Mouse (Mus musculus) adrenal gland (tissue): ENCODE data around the gene Ptgds.

ENCODE experiments used
- intact Hi-C: fragments of 180-260 bp; cut with DNase I; formaldehyde crosslinking; loops from one replicate; pipeline ENCODE4 v1.15.1; 2025

The Ptgds gene

DNA sequence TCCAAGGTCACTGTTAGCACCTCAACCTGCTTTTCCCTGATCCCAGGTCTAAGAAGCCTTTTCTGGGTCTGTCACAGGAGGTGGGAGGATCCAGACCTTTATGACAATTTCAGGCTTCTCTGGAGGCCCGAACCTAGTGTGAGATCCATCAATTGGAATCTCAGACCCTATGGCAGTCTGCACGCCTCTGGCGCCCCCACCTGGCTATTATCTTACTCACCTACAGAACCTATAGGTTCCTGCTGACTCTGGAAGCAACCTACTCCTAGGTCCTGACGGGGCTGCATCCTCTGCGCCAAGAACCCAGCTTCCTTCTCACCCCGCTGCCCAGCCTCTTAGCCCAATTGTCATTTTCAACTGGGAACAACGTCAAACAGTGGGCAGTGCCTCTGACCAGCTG lies 13.1 kb upstream of the Ptgds start:
- intact Hi-C loops: loop anchor here (2.0 kb wide), 1 partner anchor 60 kb away; the partner anchor contains the start of gene Fut7

DNA sequence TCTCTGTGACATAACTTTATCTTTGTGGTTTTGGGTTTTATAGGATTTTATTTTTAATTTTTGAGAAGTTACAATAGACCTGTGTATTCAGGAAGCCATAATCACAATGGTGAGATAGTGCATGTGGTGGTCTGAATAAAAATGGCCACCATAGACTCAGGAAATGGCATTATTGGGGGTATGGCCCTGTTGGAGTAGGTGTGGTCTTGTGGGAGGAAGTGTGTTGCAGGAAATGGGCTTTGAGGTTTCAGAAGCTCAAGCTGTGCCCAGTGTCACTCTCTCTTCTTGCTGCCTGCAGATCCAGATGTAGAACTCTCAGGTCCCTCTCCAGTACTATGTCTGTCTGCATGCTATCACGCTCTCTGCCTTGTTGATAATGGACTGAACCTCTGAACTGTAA lies 10.7 kb upstream of the Ptgds start:
- intact Hi-C loops: no loop called here

DNA sequence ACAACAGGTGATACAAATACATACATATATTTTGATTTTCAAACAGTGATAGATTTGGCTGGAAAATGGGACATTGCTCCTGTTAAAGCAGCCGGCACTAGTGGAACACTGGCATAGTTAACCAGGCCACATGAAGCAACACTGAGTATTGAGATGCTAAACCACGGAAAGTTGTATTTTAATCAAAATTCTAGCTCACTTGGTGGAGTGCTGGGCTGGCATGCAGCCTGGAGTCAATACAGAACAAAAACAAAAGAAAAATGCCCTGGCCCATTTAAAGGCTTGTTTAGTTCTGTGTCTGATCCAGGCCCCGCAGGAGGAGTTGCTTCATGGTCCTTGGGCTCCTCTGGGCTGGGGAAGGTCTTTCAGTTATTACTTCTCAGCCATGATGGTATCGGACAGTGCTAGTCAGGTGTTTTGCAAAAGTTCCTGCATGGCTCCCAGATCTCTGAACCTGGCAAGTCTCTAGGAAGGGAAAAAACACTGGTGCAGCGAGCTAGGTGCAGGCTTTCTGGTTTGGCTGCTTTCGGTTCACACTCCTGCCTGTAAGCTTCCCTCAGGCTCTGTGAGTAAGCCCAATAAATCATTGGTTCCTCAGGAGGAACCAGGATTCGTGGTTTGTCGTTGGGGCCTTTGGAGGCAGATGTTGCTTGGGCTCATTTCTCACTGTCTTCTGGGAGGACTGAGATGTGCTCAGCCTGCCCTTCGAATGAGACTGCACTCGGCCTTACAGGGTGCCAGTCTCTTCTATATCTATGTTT lies 9.9 kb upstream of the Ptgds start:
- intact Hi-C loops: no loop called here

DNA sequence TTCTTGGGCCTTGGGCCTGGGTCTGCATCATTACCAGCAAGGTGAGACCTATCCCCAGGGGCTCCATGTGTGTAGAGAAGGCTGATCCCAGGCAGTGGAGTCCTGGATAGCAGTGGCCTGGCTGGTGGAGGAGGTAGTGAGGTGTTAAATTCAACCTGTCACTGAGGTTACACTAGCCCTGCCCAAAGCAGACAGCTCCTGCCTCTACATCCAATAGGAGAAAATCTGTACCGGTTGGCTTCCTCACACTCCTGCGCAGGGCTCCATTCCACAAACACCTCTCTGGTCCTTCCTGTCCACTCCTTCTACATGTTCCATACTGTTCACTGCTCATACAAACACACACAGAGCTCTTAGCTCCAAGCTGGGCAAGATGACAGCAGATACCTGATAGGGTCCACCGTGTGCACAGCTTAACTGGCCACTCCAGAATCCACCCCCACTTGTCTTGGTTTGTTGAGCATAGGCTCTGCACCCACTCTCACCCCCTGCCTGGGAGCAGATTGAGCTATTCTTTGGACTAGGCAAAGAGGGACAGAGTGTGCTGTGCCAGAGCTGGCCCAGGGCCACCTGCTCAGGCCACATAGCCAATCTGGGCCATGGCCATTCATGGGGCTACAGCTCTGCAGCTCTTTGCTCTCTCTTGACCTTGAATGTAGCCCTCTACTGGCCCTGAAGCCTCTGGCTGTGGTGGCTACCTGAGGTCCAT lies 8.3 kb upstream of the Ptgds start:
- intact Hi-C loops: no loop called here

DNA sequence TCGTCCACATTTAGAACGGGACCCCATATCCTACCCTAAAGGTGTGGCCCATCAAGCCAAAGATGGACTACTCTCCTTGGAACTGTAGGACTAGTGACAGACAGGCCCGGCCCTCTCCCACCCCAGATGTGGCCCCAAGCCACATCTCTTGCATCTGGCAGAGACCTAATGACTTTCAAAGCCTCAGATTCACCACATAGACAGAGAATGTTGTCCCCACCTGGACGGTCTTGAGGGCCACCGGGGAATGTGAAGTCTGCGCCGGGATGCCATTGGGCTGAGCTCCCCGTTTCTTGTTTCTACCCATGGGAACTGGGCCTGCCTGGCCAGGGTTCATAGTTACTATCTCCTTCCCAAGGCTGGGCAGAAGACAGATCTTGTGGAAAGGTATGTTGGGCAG lies 7.7 kb upstream of the Ptgds start:
- intact Hi-C loops: no loop called here

DNA sequence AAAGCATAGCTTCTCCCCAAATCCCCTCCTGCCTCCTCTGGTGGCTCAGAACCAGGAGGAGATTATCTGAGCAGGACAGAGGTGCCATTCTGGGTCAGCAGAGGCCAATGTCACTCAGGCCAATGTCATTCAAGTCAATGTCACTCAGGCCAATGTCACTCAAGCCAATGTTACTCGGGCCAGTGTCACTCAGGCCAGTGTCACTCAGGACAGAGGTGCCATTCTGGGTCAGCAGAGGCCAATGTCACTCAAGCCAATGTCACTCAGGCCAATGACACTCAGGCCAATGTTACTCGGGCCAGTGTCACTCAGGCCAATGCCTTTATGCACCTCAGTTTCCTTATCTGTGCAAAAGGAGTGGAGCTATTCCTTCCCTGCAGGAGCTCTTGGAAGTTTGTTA lies 2.7 kb upstream of the Ptgds start:
- intact Hi-C loops: no loop called here

DNA sequence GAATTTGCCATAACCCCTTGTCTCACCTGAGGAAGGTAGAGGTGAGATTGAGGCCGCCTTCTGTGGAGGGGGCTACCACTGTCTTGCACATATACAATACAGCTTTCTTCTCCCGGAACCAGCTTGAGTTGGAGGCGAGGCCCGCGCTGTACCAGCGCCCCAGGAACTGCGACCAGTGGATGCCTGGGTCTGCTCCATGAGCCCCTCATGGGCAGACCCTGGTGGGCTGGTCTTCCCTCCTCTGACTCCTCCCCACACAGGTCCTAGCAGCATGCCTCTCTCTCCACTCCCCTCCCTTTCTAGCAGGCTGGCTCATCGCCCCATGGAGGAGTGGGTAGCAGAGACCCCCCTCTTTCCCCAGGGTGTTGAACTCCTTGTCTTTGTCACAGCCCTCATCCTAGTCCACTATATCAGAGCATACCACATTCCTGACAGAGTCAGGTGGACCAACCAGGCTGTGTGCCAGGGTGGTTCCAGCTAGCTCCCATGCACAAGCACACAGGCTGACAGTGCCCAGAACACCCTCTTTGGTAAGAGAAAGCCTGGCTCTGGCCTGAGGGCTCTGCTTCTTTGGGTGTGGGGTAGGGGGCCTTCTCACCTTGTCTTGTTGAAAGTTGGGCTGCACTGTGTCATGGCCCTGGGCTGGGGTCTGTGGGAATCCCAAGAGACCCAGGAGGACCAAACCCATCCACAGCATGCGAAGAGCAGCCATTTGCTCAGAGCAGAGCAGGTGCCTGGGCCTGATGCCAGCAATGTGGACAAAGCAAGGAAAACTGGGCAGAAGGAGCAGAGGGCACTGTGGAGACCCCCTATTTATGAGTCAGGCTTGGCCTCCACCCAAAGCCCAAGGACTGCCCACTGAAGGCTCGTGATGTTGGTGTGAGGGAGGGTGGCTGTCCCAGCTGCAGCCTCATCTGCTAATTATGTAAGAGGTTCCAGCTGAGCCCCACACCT lies 607 bp downstream of the Ptgds start:
- intact Hi-C loops: no loop called here

DNA sequence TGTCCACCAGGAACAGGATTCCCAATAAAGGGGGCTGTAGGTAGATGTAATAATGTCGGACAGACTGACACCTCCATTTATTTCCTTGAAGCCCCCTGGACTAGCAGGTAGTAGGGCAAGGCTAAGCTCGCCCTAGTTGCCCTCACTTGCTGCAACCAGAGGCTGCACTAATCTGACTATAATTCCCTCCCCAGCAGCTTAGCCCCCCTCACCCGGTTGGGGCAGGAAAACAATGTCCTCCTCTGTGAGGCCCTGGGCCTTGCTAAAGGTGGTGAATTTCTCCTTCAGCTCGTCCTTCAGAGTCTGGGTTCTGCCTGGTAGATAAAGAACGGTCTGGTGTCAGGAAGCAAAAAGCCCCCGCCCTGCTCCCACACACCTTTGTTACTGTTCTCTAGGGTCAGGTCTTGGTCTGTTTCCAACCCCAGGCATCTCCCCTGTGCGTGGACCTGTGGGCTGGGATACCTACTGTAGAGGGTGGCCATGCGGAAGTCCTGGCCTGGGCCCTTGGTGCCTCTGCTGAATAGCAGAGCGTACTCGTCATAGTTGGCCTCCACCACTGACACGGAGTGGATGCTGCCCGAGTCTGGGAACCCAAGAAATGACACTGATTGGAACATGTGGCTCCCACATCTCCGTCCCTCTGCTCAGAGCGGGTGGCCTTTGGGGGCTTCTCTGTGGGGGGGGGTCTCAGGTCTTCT lies 2.1 kb downstream of the Ptgds start:
- intact Hi-C loops: no loop called here

DNA sequence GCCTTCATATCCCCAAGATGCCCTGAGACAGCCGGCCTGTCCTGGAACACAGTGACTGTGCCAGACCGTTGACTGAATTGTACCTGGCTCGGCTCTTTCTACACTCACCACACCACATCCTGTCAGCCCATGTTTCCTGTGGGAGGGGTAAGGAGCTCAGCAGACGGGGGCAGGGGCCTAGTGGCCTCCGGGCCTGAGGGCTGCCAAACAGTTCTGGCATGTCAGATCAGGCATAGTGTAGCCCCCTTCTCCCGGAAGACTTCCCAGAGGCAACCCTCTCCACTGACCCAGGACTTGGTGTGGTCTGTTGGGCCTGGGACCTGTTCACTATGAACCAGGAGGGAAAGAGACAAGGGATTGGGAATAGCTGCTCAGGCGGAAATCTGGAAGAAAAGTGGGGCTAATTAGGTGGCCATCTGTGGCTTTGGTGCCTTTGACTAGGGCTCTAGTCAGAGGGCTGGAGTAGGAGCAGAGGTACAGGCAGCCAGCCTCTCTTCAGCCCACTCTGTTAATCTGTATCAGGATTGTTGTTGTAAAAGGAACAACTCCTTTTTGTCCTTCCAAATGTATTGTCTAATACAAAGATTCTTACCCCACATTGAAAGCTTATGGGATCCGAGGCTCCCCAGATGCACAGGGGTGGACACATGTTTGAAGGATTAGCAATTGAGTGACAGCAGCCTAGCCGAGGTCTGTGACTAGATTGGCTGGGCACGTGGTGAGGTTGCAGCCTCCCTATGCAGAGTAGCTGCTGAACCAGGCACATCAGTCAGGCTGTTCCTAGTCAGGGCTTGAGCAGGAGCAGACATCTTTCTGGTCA lies 3.8 kb downstream of the Ptgds start:
- intact Hi-C loops: no loop called here

DNA sequence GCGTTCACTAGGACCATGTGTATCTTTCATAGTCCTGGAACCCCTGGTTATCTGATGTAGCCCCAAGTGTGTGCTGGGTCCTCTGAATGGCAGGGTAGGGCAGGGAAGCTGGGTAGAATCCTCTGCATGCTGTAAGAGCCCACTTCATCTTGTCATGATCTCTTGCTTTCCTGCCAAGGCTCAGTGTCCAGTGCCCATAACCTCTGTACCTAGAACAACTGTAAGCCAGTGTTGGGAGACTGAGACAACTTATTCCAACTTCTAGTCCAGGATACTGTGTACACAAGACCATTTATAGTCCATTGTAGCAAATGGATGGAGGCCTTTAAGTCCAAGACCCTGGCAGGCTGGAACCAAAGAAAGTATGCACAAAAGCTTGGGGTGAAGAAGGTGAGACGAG lies 4.6 kb downstream of the Ptgds start:
- intact Hi-C loops: no loop called here

DNA sequence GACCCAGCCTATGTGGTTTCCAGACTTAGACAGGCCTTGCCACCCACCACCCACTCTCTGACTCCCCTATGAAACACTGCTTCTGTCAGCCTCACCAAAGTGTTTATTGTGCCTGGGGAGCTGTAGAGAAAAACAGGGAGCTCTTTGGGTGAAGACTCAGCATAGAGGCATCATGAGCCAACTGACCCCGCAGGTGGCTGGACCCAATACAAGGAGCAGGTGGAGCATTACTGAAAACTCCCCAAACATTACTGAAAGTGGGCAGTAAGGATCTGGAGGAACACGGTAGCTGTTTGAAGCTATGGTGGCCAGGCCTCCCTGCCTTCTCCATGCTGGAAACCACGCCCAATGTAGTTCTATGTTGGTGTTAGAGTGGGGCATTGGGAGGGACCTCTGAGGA lies 6.2 kb downstream of the Ptgds start:
- intact Hi-C loops: no loop called here

DNA sequence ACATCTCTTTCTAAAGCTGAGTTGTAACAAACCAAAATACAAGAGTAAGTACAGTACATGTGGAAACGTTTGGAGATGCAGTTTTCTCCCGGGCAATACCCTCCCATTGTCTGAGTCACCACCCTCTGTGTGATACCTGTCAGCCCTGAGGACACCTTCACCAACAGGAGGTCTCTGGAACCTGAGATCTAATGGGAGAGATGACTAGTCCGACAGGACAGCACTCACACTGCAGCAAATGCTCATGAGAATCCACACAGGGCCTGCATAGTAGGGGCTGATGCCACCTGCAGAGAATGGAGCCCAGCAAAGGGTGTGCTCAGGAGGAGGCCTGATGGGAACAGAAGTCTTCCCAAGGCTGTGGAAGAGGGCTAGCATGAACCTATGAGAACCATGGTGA lies 8.4 kb downstream of the Ptgds start:
- intact Hi-C loops: no loop called here

DNA sequence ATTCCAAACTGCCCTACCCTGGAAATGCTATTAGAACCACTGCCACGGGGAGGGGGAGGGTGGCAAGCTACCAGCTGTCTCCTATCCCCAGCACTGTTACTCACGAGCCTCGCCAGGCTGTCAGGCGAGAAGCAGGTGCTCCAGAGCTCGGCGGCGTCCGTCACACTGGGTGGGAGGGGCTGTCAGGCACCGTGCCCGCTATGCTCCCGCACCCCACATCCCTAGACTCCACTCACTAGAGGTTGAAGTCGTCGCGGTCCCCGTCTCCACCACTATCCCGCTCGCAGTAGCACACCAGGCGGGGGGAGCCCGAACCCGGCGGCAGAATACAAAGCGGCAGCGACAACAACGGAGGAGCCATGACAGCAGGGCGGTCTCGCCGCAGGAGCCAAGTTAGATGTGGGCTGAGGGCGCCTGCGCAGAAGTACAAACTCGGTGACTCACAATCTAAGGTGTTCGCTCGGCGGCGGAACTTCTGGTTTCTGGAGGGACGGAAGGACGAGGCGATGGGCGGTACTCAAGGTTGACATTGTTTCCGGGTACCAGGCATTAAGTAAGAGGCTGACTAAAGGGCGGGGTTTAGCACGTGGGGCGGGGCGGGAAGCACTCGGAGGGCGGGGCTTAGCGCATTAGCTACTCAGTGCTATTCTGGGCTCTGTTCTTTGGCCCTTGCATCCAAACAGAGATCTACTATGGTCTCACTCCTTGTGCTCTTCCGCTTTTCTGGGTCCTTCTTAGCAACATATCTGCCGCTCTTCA lies 9.1 kb downstream of the Ptgds start, which contains the start of gene Paxx:
TSS of gene Paxx (minus strand) at position 544 of the 759 bp plus-strand sequence.
- intact Hi-C loops: no loop called here

DNA sequence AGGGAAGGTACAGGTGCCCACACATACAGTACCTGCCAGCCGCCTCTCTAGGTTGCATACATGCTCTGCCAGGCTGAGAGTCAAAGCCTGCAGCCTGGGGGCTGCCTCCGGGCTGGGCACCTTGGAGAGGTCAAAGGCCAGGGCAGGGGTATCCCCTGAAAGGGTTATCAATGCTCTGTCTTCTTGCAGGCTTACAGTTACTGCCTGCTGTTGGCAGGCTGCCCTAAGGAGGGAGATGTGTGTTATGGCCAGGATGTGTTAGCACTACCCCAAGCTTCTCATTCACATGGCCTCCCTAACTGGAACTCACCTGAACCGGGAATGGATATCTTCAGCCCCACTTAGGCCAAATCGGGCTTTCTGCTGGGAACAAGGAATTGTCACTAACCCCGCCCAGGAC lies 9.7 kb downstream of the Ptgds start:
- intact Hi-C loops: no loop called here

DNA sequence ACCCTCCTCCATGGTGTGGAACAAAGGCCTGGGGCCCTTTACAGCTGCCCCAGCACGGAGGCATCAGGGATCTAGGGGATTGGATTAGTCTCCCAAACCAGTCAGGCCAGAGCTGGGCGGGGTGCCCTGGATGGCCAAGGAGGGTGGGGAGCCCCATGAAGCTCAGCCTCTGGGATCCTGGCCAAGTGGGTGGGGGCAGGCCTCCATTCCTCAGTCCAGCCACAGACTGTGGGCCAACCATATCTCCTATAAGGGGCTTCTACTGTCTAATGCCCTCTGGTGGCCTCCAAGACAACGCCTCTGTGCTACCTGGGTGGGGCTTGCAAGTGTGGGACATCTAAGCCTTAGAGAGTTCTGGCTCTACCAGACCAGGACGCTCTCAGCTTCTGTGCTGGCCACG lies 10.9 kb downstream of the Ptgds start:
- intact Hi-C loops: no loop called here

DNA sequence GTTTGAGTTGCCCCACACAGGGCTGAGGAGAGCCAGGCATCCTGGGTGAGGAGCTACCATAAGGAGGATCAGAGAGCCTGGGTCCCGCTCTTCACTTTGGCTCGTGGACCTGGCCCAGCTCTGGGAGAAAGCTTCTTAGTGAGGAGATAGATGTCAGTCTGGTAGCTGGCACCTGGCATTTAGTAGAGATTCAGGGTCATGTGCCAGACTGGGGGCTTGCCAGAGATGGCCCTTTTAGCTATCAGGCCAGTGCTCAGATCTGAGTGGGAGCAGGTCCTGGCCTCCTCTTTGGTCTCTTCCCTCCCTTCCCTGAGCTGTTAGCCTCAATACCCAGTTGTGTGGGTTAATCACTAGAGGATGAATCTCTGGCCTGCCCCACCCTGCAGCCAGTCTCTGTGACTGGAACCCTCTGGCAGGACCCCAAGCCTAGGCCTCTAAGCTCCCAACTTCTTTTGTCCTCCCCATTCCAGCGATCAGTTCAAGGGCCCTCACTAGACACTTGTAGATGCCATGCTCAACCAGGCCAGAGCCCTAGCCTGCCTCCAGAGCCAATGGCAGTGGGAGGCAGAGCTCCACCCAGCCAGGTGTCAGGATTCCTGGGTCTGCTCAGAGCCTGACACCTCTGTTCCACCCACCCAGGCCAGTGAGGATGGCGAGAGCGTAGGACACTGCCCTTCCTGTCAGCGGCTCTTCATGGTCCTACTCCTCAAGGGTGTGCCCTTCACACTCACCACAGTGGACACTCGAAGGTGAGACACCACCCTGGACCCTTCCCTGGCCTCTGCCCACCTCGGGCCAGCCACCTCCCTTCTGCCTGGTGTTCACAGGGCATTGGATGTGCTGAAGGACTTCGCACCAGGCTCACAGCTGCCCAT lies 12.6 kb downstream of the Ptgds start:
- intact Hi-C loops: no loop called here

DNA sequence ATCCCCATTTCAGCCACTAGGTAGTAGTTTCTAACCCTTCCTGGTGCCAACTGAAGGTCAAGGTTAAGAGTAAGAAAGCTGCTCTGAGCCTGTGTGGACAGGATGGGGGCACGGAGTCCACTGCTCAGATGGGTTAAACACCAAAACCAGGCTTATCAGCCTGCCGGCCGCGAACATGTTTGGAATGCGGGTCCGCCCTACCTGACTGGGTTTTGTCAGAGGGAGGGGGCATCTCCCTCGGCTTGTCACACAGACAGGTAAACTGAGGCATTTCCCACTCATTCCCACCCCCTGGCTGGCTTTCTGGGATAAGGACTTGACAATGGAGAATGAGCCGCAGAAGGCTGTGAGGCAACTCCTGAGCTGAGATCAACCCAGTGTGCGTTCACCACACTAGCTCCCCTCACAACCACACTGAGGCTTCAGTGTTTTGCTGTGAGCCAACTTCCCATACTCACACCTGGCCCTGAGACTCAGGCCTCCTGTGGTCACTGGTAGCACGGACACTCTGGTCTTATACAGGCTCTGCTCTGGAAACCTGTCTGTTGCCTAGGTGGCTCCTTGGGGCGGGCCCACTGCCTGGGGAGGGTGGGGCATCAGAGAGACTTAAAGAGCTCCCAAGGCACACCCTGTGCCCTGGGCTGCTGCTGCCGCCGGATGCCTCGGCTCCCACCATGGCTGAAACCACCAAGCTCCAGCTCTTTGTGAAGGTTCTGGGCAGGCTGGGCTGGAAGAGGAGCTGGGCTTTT lies 13.5 kb downstream of the Ptgds start, which contains the start of gene Clic3:
TSS of gene Clic3 (plus strand) at position 634 of the 749 bp plus-strand sequence.
- intact Hi-C loops: no loop called here

DNA sequence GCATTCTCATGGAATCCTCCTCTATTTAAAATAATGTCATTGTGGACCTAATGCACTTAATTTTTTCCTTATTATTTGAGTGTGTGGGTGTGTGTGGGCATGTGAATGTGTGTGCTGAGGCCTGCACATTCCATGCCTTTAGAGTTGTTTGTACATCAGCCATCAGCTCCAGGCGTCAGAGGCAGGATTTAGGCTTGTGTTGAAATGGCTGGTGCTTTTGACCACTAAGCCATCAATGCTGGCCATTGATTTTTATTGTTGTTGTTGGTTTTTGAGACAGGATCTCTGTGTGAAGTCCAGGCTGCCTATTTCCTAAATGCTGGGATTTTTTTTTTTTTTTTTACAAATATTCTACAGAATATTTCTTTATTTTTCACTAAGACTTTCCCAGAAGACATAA lies 16.9 kb downstream of the Ptgds start:
- intact Hi-C loops: no loop called here
